Mouse (Mus musculus): Measurements from ENCODE around the gene Gm21985. TPM values are rescaled to one million over a fixed set of nuclear protein-coding genes. Genes with fewer than 3 reads are reported as not detected.
"Not testable (repeated sequence)": the region's sequence is repeated elsewhere in the genome, so short reads cannot be mapped to it uniquely, and the experiment has no call there.

The Gm21985 gene
- total RNA-seq, 1 experiment from 2014 or later, result not detected

GRCm38 (mm10) chr2:112261748-112262653, 4.1 kb upstream of the Gm21985 start, which contains the start of gene Nop10:
Nop10 (plus strand) TSS chr2:112261926.
- peak; percentile 63 for ATAC-seq (ENCODE audit: extremely low read depth, insufficient number of reproducible peaks, low FRiP score, poor library complexity, severe bottlenecking)

DNA sequence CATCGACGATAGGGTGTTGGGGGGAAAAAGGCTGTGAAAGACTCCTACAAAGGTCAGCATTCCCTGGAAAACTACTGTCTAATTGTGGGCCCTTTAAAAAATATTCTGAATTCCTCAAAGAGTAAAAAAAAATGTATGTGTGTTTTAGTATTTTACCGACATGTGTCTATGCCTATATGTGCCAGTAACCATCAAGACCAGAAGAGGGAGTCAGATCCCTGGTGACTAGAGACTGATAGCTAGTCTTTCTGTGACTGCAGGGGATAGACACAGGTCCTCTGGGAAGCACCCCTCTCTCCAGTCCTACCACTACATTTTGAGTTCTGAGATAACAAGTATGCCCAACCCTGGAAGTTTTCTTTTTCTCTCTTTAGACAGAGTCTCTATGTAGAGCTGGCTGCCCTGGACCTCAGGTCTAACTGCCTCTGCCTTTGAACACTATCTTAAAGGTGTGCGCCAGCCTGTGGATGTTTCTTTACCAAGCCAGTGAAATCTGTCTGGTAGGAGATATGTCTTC, 3.3 kb upstream of the Gm21985 start:
- no peak for ATAC-seq (ENCODE audit: extremely low read depth, insufficient number of reproducible peaks, low FRiP score, poor library complexity, severe bottlenecking)

- no peak for ATAC-seq (ENCODE audit: extremely low read depth, insufficient number of reproducible peaks, low FRiP score, poor library complexity, severe bottlenecking)
Observed at GRCm38 (mm10) chr2:112264364-112264763, 1.8 kb upstream of the Gm21985 start.

DNA sequence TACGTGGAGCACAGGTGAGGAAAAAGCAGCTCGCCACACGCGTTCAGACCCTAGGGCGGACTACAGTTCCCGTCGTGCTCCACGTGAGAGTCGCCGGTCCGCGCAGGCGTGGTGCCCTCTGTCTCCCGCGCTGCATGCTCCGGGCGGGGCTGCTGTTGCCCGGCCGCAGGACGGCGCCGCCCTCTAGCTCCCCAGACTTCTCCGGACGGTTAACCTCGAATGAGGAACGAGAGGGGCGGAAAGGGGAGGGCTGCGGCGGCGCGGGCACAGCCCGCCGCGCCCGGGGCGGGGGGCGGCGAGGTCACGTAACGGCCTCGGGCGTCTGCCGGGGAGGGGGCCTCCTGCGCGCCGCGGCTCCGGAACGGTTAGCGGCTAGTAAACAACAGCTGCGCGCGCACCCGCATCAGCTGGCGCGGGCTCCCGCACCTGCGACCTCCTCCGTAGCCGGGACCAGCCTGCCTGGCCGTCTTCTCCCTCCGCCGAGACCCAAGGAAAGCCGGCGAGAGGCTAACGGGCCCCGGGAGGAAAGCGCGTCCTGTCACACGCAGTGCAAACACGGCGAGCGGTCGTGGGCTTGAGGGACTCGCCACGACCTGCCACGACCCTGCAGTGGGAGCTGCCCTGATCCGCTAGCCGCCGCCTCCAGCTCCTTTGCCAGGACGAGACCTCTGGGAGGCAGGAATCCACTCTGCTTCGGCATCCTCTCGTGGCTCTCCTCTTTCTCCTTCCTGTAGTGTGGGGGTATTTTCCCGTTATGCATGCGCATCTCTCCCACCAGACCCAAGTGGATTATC, 469 bp upstream of the Gm21985 start, which contains the start of gene Slc12a6:
Gene Slc12a6, plus strand, starts transcription at position 378 of the 794 bp plus-strand sequence.
- peak; percentile 84 for ATAC-seq (ENCODE audit: extremely low read depth, insufficient number of reproducible peaks, low FRiP score, poor library complexity, severe bottlenecking)

DNA sequence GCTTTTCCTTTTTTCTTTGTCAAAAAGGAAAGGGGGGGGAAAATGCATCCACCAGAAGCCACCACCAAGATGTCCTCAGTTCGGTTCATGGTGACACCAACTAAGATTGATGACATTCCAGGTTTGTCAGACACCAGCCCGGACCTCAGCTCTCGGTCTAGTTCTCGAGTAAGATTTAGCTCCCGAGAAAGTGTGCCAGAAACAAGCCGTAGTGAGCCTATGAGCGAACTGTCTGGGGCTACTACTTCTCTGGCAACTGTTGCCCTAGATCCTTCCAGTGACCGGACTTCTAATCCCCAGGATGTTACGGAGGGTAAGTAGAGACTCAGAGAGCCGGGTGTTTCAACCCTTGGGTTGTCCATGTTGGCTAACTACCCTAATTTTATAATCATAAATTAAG, 666 bp downstream of the Gm21985 start:
- no peak for ATAC-seq (ENCODE audit: extremely low read depth, insufficient number of reproducible peaks, low FRiP score, poor library complexity, severe bottlenecking)

DNA sequence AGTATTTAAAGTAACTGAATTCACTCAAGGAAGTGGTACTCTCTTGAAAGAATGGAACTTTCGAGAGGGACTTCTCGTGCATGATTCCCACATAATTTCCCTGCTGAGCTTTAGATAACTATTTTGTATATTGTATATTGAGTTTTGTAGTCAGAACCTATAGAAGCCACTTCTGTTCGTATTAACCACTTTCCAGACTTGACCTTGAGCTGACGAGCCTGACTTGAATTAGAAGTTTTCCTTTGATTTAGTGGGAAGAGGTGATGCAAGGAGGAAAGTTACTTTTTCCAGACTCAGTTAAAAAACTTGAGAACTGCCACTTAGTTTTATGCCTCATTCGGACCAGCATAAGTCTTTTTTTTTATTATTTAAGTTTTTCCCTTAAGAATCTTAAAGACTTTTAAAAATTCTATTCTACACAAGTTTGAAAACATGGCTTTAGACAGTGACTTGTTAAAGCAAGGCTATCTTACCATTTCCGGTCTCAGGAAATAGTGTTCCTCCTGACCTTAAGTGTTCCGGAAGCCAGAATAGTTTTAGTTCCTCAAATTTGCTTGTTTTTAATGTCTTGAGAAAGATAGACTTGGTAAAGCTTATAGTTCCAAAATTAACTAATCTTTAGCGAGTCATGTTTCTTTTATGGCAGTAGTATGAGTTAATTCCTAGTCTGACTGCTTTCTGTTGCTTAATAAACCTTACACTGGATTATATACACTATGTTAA, 1.6 kb downstream of the Gm21985 start:
- peak; percentile 42; the same call in 1 of the 2 replicates for ATAC-seq (ENCODE audit: extremely low read depth, insufficient number of reproducible peaks, low FRiP score, poor library complexity, severe bottlenecking)

GRCm38 (mm10) chr2:112270011-112270410, 3.9 kb downstream of the Gm21985 start:
- no peak for ATAC-seq (ENCODE audit: extremely low read depth, insufficient number of reproducible peaks, low FRiP score, poor library complexity, severe bottlenecking)

- no peak for ATAC-seq (ENCODE audit: extremely low read depth, insufficient number of reproducible peaks, low FRiP score, poor library complexity, severe bottlenecking)
Observed at GRCm38 (mm10) chr2:112272909-112273308, 6.8 kb downstream of the Gm21985 start.

DNA sequence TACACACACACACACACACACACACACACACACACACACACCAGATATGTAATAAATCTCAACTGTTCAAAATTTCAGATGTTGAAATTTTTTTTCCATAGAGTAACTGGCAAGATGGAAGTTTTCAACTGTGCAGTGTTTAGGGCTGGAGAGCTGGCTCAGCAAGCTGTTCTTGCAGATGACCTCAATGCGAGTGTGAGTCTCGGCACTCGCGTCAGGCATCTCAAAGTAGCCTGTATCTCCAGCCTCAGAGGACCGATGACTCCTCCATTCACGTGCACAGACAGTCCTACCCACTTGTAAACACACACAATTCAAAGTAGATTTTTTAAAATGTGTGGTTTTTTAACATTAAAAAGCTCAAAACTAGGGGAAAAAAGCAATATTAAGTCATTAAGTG, 7.4 kb downstream of the Gm21985 start:
- no peak for ATAC-seq (ENCODE audit: extremely low read depth, insufficient number of reproducible peaks, low FRiP score, poor library complexity, severe bottlenecking)

GRCm38 (mm10) chr2:112276870-112277269, 10.8 kb downstream of the Gm21985 start:
- ATAC-seq (ENCODE audit: extremely low read depth, insufficient number of reproducible peaks, low FRiP score, poor library complexity, severe bottlenecking), result 0 out of 2 replicates have a peak, but pooled peaks have one; percentile 13

DNA sequence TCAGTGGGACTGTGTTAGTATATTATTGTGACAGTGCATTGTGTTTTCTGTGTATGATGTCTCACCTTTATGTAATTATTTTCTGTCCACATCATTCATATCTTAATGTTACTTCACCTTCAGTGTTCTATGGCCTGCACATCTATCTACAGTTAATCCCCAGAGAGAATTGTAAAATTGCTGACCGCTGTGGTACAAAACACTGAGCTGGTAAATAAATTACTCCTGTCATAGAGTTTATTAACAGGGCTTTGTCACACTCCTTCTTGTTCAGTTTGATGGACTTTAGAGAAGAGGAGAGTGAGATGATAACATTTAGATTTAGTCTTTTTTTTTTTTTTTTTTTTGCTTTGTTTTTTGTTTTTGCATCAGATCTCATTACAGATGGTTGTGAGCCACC, 16.7 kb downstream of the Gm21985 start:
- no peak for ATAC-seq (ENCODE audit: extremely low read depth, insufficient number of reproducible peaks, low FRiP score, poor library complexity, severe bottlenecking)

GRCm38 (mm10) chr2:112284363-112285030, 18.4 kb downstream of the Gm21985 start:
- ATAC-seq (ENCODE audit: extremely low read depth, insufficient number of reproducible peaks, low FRiP score, poor library complexity, severe bottlenecking), result peak; percentile 30; the same call in 1 of the 2 replicates

DNA sequence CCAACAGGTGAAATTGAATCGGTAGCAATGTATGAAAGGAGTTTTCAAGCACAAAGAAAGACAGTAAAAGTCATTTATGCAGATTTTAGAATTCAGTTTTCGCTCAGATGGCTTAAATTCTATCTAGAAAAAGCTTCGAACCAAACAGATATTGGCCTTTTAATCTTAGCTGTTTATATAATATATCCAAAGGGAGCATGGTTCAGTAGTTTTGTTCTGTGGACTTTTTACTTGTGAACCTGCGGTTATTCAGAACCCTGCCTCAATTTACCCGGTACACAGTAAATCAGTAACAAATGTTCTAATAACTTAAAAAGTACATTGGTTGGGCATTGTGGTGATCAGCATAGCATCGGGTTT, 18.9 kb downstream of the Gm21985 start:
- no peak for ATAC-seq (ENCODE audit: extremely low read depth, insufficient number of reproducible peaks, low FRiP score, poor library complexity, severe bottlenecking)

DNA sequence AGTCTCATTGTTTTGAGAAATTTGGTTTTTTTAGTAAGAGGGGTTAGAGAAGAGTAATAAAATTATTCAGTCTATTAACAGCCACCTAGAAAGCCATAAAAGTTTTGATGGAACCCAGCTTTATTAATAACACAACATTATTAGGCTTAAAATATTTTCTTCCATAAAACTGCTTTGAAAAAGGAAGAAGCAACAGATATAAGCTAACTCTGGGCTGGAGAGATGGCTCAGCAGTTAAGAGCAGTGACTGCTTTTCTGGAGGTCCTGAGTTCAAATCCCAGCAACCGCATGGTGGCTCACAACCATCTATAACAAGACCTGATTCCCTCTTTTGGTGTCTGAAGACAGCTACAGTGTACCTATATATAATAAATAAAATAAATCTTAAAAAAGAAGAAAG, 19.9 kb downstream of the Gm21985 start:
- ATAC-seq (ENCODE audit: extremely low read depth, insufficient number of reproducible peaks, low FRiP score, poor library complexity, severe bottlenecking), result not testable (repeated sequence)

DNA sequence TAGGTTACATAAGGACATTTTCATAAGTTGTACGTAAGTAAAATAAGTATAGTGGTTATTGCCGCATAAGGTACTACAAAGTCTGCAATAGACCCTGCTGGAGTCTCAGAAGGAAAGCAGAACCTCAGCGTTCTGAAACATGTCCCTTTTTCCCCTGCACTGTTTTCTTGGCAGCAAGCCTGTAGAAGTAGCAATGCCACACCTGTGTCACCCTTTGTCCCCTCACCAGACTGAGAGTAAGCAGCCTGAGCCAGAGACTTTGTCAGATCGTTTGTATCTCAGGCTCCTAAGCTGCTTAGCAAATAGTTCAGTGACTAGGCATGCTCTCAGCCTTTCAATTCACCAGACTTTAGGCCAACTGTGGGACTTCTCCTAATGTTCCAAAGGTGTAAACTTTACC, 20.9 kb downstream of the Gm21985 start:
- no peak for ATAC-seq (ENCODE audit: extremely low read depth, insufficient number of reproducible peaks, low FRiP score, poor library complexity, severe bottlenecking)

DNA sequence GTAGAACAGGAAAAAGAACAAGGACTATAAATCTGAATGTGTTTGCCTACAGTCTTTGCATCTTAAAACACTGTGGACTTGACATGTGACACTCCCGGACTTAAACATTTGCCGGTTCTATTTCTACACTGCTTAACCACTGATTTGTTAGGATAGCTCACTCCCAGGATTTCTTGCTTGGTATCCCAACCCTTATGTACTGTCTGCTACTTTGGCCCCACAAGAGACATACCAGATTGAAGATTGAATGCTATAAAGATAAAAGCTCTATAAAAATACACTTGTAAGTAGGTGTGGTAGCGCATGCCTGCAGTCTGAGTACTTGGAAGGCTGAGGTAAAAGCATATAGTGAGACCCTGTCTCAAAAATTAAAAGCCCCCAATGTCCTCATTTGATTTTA, 23.4 kb downstream of the Gm21985 start:
- ATAC-seq (ENCODE audit: extremely low read depth, insufficient number of reproducible peaks, low FRiP score, poor library complexity, severe bottlenecking), result no peak

GRCm38 (mm10) chr2:112292823-112293222, 26.7 kb downstream of the Gm21985 start:
- no peak for ATAC-seq (ENCODE audit: extremely low read depth, insufficient number of reproducible peaks, low FRiP score, poor library complexity, severe bottlenecking)

DNA sequence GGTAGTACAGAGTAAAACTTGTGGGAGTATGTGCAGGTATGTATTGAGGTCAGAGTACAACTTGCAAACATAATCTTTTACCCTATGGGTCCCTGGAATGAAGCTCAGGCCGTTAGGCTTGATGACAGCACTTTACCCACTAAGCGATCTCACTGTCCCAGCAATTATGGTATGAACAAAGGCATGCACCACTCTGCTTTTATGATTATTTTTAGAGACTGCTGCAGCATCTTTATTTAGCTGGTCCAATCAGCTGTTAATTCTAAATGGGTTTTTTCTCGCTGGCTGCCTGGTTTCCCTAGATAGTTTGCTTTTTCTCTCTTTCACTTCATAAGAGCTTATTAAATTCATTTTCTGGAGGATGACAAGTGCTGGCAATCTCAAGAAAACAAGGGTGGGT, 30.1 kb downstream of the Gm21985 start:
- ATAC-seq (ENCODE audit: extremely low read depth, insufficient number of reproducible peaks, low FRiP score, poor library complexity, severe bottlenecking), result no peak

Measured in neutrophil, adult 5-6 weeks (primary cell).